Mouse (Mus musculus) layer of hippocampus, adult 8-10 months (tissue): ENCODE results near the gene Gm5141. TPM values are rescaled to one million over a fixed set of nuclear protein-coding genes. Genes with fewer than 3 reads are reported as not detected.
"Not testable (repeated sequence)": the region's sequence is repeated elsewhere in the genome, so short reads cannot be mapped to it uniquely, and the experiment has no call there.

Experiments used
- DNase-seq, 2 experiments: peaks; one replicate each; pipeline ENCODE4 v3.0.0; 2022; ENCODE audit warnings: low spot score in 2 of 2
- microRNA-seq, 2 experiments: library from miRNA; unstranded; fragments of <30 nt; microRNA quantifications; one replicate each; pipeline ENCODE4 v1.2.0; 2022
- total RNA-seq, 4 experiments: library from RNA; stranded (reverse); gene quantifications; 2 replicates each; pipeline ENCODE4 v1.2.4; 2022

The Gm5141 gene
- 1 to 10 TPM; 6.5 to 9.4 (median 8.1) TPM for total RNA-seq

GRCm38 (mm10) chr13:62785199-62786134, at the start of gene Gm5141:
TSS of gene Gm5141 (minus strand) at chr13:62785808.
- peak; percentile 35 to 59 for DNase-seq

- DNase-seq: no peak
Observed at GRCm38 (mm10) chr13:62833341-62833740, 47.7 kb upstream of the Gm5141 start.

GRCm38 (mm10) chr13:62832239-62832638, 46.6 kb upstream of the Gm5141 start:
- no peak for DNase-seq

GRCm38 (mm10) chr13:62815705-62816104, 30.1 kb upstream of the Gm5141 start:
- not testable (repeated sequence) for DNase-seq

- no peak for DNase-seq
Observed at GRCm38 (mm10) chr13:62812713-62813112, 27.1 kb upstream of the Gm5141 start.

GRCm38 (mm10) chr13:62807981-62808380, 22.4 kb upstream of the Gm5141 start:
- not testable (repeated sequence) for DNase-seq

GRCm38 (mm10) chr13:62786135-62786493, 506 bp upstream of the Gm5141 start:
- DNase-seq: not testable (repeated sequence)

- peak in 1 of 2 experiments; percentile 21 for DNase-seq
Observed at GRCm38 (mm10) chr13:62763806-62764205, 21.8 kb downstream of the Gm5141 start.

GRCm38 (mm10) chr13:62760432-62761415, 24.9 kb downstream of the Gm5141 start, which contains the start of gene Platr25:
TSS of gene Platr25 (minus strand) at chr13:62760709.
- DNase-seq: peak; percentile 22 to 42

GRCm38 (mm10) chr13:62733322-62733721, 52.3 kb downstream of the Gm5141 start:
- no peak for DNase-seq

Small RNAs within 50 kb of the gene (microRNA-seq; reads per million reads assigned to microRNA genes)
- gene Gm24588 (0 reads per million in 2 experiments), gene Mir713 (0 reads per million in 2 experiments)

Other genes with a start within 250 kb of the Gm5141 start
- gene Zfp935, start 227.3 kb downstream of the Gm5141 start, total RNA-seq: under 1 TPM in 1 of 4 experiments, not detected in 3; 0.61 TPM
- 1 to 10 TPM; 6.3 to 9.6 (median 8.2) TPM for gene Zfp934, start 214.6 kb downstream of the Gm5141 start, total RNA-seq
- gene 6720489N17Rik, start 161.6 kb downstream of the Gm5141 start, total RNA-seq: 1 to 10 TPM; 4.5 to 5.8 (median 5.1) TPM
- 10 to 100 TPM; 11.6 to 18.1 (median 15.5) TPM for gene Platr25, start 25.1 kb downstream of the Gm5141 start, total RNA-seq
- gene Fbp2, start 72.6 kb upstream of the Gm5141 start, total RNA-seq: not detected
- gene Fbp1, start 102.5 kb upstream of the Gm5141 start, total RNA-seq: under 1 TPM in 1 of 4 experiments, not detected in 3; 0.27 TPM
- gene 2010111I01Rik, start 179.1 kb upstream of the Gm5141 start, total RNA-seq: 100 to 1,000 TPM in 1 of 4 experiments, 10 to 100 TPM in 3; 91.6 to 105 (median 95.4) TPM